Mouse (Mus musculus) ES-E14 (cell line): ENCODE measurements around the gene Polk. TPM values are rescaled to one million over a fixed set of nuclear protein-coding genes. Genes with fewer than 3 reads are reported as not detected.

ENCODE experiments used
- DNase-seq: peaks from one replicate; pipeline ENCODE4 v3.0.0-alpha.2; 2013; ENCODE audit warnings: low read depth, low spot score
- H3K27ac ChIP-seq: 2 replicates; pipeline ENCODE4 v1.5.1; 2012; ENCODE audit warnings: low read depth, mild to moderate bottlenecking, low read length, moderate library complexity, mixed read lengths; ENCODE audit not compliant: poor library complexity, insufficient read depth, severe bottlenecking
- H3K36me3 ChIP-seq: 2 replicates; pipeline ENCODE4 v1.6.1; 2012; ENCODE audit warnings: mild to moderate bottlenecking, low read length, moderate library complexity, mixed read lengths; ENCODE audit not compliant: control insufficient read depth, poor library complexity, insufficient read depth, severe bottlenecking
- H3K4me1 ChIP-seq, 2 experiments: fragments of 150-350 bp in 1 of 2; sonication (generic) in 1 of 2; 2 replicates each; pipeline ENCODE4 v1.6.1; 2012; ENCODE audit warnings: low read length in 2 of 2, mild to moderate bottlenecking in 1 of 2, mixed read lengths in 1 of 2; ENCODE audit not compliant: control insufficient read depth in 2 of 2, insufficient read depth in 2 of 2, poor library complexity in 1 of 2
- H3K4me3 ChIP-seq, 2 experiments: fragments of 150-350 bp in 1 of 2; sonication (generic) in 1 of 2; 2 replicates each; pipeline ENCODE4 v1.5.1; 2012; ENCODE audit warnings: low read length in 2 of 2, low read depth in 1 of 2, mild to moderate bottlenecking in 1 of 2, mixed read lengths in 1 of 2; ENCODE audit not compliant: insufficient read depth in 1 of 2, poor library complexity in 1 of 2, severe bottlenecking in 1 of 2
- H3K9ac ChIP-seq: 2 replicates; pipeline ENCODE4 v1.6.1; 2012; ENCODE audit warnings: low read depth, mild to moderate bottlenecking, low read length, mixed read lengths; ENCODE audit not compliant: poor library complexity, insufficient read depth, severe bottlenecking
- H3K9me3 ChIP-seq: fragments of 150-350 bp; sonication (generic); 2 replicates; pipeline ENCODE4 v1.6.1; 2012; ENCODE audit warnings: low read depth, mild to moderate bottlenecking, low read length; ENCODE audit not compliant: control insufficient read depth, insufficient read depth
- CHD2 ChIP-seq: IDR thresholded peaks from 2 replicates; pipeline ENCODE4 v1.6.1; 2014; ENCODE audit warnings: mild to moderate bottlenecking, low read depth, low read length, inconsistent platforms
- HCFC1 ChIP-seq: IDR thresholded peaks from 2 replicates; pipeline ENCODE4 v1.6.1; 2012; ENCODE audit warnings: low read length, inconsistent platforms, borderline replicate concordance; ENCODE audit not compliant: insufficient read depth
- MAFK ChIP-seq: IDR thresholded peaks from 2 replicates; pipeline ENCODE4 v1.6.1; 2014; ENCODE audit warnings: mild to moderate bottlenecking, low read depth, low read length, inconsistent platforms; ENCODE audit not compliant: insufficient read depth
- ZC3H11A ChIP-seq: IDR thresholded peaks from 2 replicates; pipeline ENCODE4 v1.6.1; 2012; ENCODE audit warnings: low read depth, mild to moderate bottlenecking, inconsistent platforms, low read length, borderline replicate concordance
- ZNF384 ChIP-seq: IDR thresholded peaks from 2 replicates; pipeline ENCODE4 v1.6.1; 2012; ENCODE audit warnings: low read depth, low read length, inconsistent platforms
- in situ Hi-C, 2 experiments: fragments of 600-800 bp; cut with MboI; formaldehyde crosslinking; loops; one replicate each; pipeline ENCODE4 v1.15.1; 2025; ENCODE audit warnings: low sequenced_read_pairs in 2 of 2, inconsistent platforms in 1 of 2; ENCODE audit not compliant: unreplicated experiment in 2 of 2
- total RNA-seq: library from RNA; depleted of rRNA; stranded (reverse); fragments of 300-350 nt; gene quantifications from 2 replicates; pipeline ENCODE4 v1.2.3, GENCODE M21; 2012

Polk gene
- total RNA-seq, 1 experiment: 23.7 TPM

DNA sequence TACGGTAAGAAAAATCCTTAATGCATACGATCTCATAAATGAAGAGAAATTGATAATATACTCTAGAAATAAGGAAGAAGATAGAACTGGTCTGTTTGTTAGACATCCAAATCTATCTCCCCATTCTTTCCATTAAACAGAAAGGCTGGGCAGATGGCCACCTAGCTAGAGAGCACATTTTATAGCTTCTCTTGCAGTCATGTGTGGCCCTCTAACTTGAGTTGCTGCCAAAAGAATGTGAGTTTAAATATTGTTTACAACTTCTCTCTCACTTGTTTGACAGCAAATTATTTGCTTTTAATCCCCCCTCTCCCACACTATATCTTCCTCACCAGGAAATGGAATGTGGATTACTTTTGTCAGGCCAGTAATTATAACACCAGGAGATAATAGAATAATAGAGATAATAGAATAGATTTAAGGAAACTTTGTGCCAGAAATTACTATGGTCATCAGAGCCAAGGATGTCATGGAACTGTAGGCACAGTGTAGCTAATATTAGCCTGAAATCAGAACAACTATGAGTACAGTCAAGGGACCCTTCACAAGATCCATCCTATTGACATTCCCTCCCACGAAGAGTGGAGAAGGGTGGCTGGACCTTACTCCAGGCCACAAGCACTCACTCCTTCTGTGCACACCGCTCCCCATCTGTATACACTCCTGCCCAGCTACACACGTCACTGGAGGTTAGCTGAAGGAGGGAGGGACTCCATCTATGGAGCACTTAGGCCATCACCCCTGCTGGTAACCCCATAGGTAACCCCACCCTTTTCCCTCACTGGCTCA is 28.0 kb downstream of the Polk start:
- Histone ChIP-seq H3K27ac (no peak overlapping the region), H3K36me3 (peaks cover 3% of the 10 kb centered on the region; the same call in 1 of the 2 replicates), H3K4me3 (no peak overlapping the region), H3K9me3 (no peaks in the 10 kb centered on the region), H3K9ac (no peak overlapping the region), H3K4me1 (no peaks in the 10 kb centered on the region)
- DNase-seq: no peak
- in situ Hi-C loops: no loop called here
- TF ChIP-seq CHD2 (no peak), ZNF384 (no peak), MAFK (no peak), HCFC1 (no peak), ZC3H11A (no peak)

- H3K4me3 ChIP-seq: no peak overlapping the region
- H3K4me1 ChIP-seq: no peaks in the 10 kb centered on the region
- H3K36me3 ChIP-seq: peaks cover 3% of the 10 kb centered on the region; the same call in 1 of the 2 replicates
- TF ChIP-seq ZC3H11A: no peak
- TF ChIP-seq CHD2: no peak
- no peak for TF ChIP-seq HCFC1
- TF ChIP-seq MAFK: no peak
- TF ChIP-seq ZNF384: no peak
- DNase-seq: no peak
- H3K9ac ChIP-seq: no peak overlapping the region
- no peak overlapping the region for H3K27ac ChIP-seq
- H3K9me3 ChIP-seq: no peaks in the 10 kb centered on the region
- in situ Hi-C loops: no loop called here
Measured at GRCm38 (mm10) chr13:96511893-96512292, 30.5 kb downstream of the Polk start.

GRCm38 (mm10) chr13:96511262-96511661 is 31.1 kb downstream of the Polk start:
- no peaks in the 10 kb centered on the region for H3K4me1 ChIP-seq
- TF ChIP-seq ZNF384 (no peak), MAFK (no peak)
- no peaks in the 10 kb centered on the region for H3K9me3 ChIP-seq
- peaks cover 1% of the 10 kb centered on the region; the same call in 1 of the 2 replicates for H3K36me3 ChIP-seq
- no peak overlapping the region for H3K27ac ChIP-seq
- no peak overlapping the region for H3K9ac ChIP-seq
- DNase-seq: no peak
- in situ Hi-C loops: no loop called here
- no peak overlapping the region for H3K4me3 ChIP-seq

- TF ChIP-seq MAFK: no peak
- TF ChIP-seq CHD2: no peak
- TF ChIP-seq ZNF384: no peak
- TF ChIP-seq HCFC1: no peak
- TF ChIP-seq ZC3H11A: no peak
- no peaks in the 10 kb centered on the region for H3K4me1 ChIP-seq
- no peak for DNase-seq
- H3K27ac ChIP-seq: no peak overlapping the region
- H3K9ac ChIP-seq: no peak overlapping the region
- in situ Hi-C loops: no loop called here
- no peaks in the 10 kb centered on the region for H3K9me3 ChIP-seq
- no peak overlapping the region for H3K4me3 ChIP-seq
- no peaks in the 10 kb centered on the region; the same call in 1 of the 2 replicates for H3K36me3 ChIP-seq
Measured at GRCm38 (mm10) chr13:96510635-96511034, 31.7 kb downstream of the Polk start.

DNA sequence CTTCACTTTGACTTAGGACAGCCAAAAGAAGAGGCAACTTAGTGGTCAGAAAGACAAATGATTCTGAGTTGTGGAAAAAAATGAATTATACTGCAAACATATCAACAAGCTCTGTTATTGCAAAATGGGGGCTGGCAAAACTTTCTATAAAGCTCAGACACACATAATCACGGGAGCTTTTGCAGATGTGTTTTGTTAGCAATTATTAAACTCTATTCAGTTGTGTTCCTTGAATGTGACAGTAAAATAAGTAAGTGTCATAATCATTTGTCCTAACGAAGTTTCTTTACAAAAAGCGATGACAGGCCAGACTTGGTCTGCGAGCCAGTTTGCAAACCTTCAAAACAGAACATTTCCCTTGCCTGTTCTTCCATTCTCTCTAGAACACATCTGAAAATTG is 34.8 kb downstream of the Polk start:
- no peak for DNase-seq
- Histone ChIP-seq H3K4me3 (no peak overlapping the region), H3K36me3 (peaks cover 3% of the 10 kb centered on the region; the same call in 1 of the 2 replicates), H3K9ac (no peak overlapping the region), H3K4me1 (no peaks in the 10 kb centered on the region), H3K9me3 (no peaks in the 10 kb centered on the region), H3K27ac (no peak overlapping the region)
- in situ Hi-C loops: no loop called here
- TF ChIP-seq ZC3H11A (no peak), CHD2 (no peak), ZNF384 (no peak), HCFC1 (no peak), MAFK (no peak)
